Mouse (Mus musculus): Measurements from ENCODE around the gene Colq.

- TF ChIP-seq POLR2A (IDR thresholded peaks at IDR 0.05; ENCODE audit: insufficient read length, low read depth) = no peak
- TF ChIP-seq E2F4 (IDR thresholded peaks at IDR 0.05; ENCODE audit: insufficient read depth) = no peak
- no peak for TF ChIP-seq USF1 (IDR thresholded peaks at IDR 0.05; ENCODE audit: low read depth)
- no peak for TF ChIP-seq CEBPB (IDR thresholded peaks at IDR 0.05; ENCODE audit: insufficient read depth, poor library complexity, severe bottlenecking)
- no peak for TF ChIP-seq TCF3 (IDR thresholded peaks at IDR 0.05; ENCODE audit: insufficient read length, low read depth)
- TF ChIP-seq POLR2AphosphoS2 (IDR thresholded peaks at IDR 0.05; ENCODE audit: insufficient read length, low read depth) = no peak
- no peak for TF ChIP-seq TCF12 (IDR thresholded peaks at IDR 0.05; ENCODE audit: insufficient read depth, poor library complexity, severe bottlenecking)
Measured at GRCm38 (mm10) chr14:31577966-31578735, 13.0 kb downstream of the Colq start.

All from myocyte (in vitro differentiated cells).